Mouse (Mus musculus) left cerebral cortex, postnatal 36 days (tissue): Measurements from ENCODE around the gene Cntfr. TPM values are rescaled to one million over a fixed set of nuclear protein-coding genes. Genes with fewer than 3 reads are reported as not detected.
A peak's percentile ranks its signal among the peaks of the same experiment; 100 is the strongest.
"Not testable (repeated sequence)": the region's sequence is repeated elsewhere in the genome, so short reads cannot be mapped to it uniquely, and the experiment has no call there.

Source experiments
- DNase-seq, 2 experiments: peaks; one replicate each; pipeline ENCODE4 v3.0.0; 2021 to 2022; ENCODE audit warnings: low spot score in 2 of 2, mixed read lengths in 1 of 2
- intact Hi-C: fragments of 180-260 bp; cut with DNase I; formaldehyde crosslinking; loops from one replicate; pipeline ENCODE4 v1.15.1; 2025
- total RNA-seq, 2 experiments: library from RNA; stranded (reverse); gene quantifications; 2 replicates each; pipeline ENCODE4 v1.2.3; 2021

Gene Cntfr
- total RNA-seq = 100 to 1,000 TPM; 106 to 115 TPM

DNA sequence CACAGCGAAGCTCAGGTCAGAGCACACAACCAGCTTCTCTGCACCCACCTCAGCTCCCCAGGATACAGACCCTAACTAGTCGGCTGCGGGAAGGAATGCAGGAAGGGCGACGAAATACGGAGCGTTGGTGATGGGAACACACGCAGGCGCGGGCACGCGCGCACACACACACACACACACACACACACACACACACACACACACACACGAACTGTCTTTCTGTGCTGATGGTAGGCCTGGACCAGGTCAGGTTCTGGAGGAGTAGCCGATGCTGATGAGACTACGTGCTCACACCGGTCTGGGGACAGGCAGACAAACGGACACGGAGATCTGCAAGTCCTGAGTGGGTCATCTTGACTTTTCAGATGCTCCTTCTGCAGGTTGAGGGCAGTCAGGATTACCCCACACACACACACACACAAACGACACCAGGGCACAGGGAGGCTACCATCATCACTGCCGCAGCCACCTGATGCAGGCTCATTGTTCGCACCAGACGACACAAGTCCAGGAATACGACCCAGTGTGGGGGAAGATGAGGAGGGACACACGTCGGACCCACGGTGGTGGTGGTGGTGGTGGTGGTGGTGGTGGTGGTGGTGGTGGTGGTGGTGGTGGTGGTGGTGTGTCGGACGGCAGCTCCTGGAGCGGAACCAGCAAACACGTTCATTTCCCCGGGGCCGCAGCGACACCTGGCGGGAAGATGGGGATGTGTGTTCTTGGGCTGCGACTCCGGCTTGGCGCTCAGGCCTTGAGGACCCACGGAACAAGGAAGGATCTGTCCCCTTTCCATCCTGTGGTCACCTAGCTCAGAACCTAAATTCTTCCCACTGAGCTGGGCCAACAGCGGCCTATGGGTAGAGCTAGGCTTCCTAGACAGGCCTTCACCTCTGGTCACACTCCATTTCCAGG is at the start of gene Cntfr:
TSS of gene Cntfr (minus strand) at position 160 of the 912 bp plus-strand sequence.
- DNase-seq = peak; percentile 80 to 84
- intact Hi-C loops = not testable (repeated sequence)

GRCm38 (mm10) chr4:41745021-41745420 is 48.1 kb upstream of the Cntfr start:
- DNase-seq = no peak
- intact Hi-C loops = no loop called here

DNA sequence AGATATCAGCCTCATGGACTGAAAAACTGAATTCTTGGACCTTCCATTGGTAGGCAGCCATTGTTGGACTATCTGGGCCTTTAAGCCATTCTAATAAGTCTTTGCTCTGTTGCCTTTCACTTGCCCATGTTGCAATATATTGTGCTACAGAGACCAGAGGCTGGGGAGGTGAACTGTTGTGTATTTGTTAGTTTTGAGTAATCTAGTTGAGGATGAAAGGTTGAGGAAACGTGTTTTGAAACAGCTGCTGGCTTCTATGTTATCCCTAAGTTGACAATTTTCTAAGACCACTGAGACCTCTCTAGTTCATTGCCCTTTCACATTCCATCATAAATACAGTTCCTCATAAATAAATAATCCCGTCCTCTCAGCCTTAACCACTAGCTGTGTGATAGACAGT is 47.2 kb upstream of the Cntfr start:
- DNase-seq = no peak
- intact Hi-C loops = no loop called here

- peak; percentile 92 to 93 for DNase-seq
Measured at GRCm38 (mm10) chr4:41741158-41741560, 44.3 kb upstream of the Cntfr start.

GRCm38 (mm10) chr4:41740380-41741157 is 43.7 kb upstream of the Cntfr start:
- peak in 1 of 2 experiments; percentile 83 for DNase-seq
- intact Hi-C loops = loop anchor here (1.0 kb wide), 1 partner anchor 26 kb away; no protein-coding TSS in a partner anchor

More at GRCm38 (mm10) chr4:41741158-41741560, 44.3 kb upstream of the Cntfr start:
- intact Hi-C loops = no loop called here

GRCm38 (mm10) chr4:41739260-41739659 is 42.4 kb upstream of the Cntfr start:
- no peak for DNase-seq
- intact Hi-C loops = no loop called here

DNA sequence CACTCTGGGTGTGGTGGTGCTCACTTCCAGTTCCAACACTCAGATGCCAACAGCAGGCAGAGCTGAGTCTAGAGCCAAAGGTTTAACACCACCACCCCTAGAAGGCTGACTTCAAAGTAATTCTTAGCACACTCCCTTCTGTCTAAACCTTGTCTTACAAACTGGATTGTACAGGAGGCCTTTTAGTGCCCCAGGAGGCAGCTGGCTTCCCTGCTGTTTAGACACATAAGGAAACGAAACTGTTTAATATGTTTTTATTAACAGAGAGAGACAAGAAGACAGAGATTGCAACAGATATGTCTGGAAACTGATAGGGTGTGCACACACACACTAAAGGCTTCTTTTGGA is 41.3 kb upstream of the Cntfr start:
- no peak for DNase-seq
- intact Hi-C loops = no loop called here

DNA sequence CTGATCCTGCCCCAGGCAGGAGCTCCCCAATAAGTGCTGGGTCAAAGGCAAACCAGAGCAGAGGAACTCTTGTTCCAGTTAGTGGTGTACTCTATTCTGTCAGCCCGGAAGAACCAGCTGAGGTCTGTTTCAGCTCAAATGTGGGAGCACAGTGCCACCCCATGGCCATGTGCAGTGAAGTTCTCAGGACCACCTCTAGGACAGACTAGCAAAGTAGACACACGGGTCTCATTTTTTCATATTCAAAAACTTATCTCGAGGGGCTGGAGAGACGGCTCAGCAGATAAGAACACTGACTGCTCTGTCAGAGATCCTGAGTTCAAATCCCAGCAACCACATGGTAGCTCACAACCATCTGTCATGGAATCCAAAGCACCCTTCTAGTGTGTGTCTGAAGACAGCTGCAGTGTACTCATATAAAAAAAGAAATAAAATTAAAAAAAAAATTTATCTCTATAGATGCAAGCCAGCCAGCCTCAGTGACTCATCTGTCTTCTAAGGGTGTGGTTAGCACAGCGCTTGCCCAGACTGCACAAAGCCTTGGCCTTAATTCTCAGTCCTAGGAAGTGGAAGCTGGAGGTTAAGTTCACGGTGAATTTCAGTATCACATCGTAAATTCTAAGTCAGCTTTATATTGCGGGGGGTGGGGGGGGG is 40.8 kb upstream of the Cntfr start:
- intact Hi-C loops = no loop called here
- DNase-seq = peak; percentile 58 to 78

DNA sequence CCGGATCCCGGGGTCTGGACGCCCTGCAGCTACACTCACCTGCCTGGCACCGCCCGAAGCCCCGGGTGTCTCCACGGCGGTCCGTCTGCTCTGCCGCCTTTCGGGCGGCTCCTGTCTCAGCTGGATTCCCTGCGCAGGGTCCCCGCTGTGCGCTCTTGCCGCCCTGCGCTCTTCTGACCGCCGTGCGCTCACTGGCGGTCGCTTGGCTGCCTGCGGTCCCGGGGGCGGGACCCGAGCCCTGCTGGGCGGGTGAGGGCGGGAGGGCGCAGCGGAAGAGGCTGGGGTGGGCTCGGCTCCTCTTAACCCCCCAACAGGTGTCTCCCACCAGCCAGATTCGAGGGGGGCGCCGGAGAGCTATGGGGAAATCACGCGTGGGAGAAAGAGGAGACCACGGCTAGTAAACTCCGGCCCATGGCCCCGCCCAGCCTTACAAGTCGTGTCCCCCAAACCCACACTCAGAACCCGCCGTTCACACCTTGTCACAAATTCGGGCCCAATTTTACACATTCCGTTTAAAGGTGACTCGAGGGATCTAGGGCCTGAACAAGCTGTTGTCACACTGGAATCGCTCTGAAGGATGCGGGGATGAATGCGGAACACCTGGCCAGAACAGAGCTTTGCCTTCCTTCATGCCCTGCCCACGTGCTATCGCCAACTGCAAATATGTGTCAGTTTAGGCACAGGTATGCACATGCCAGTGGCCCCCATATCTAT is 34.3 kb upstream of the Cntfr start, which contains the start of gene Arid3c:
TSS of gene Arid3c (minus strand) at position 91 of the 714 bp plus-strand sequence.
- no peak for DNase-seq
- intact Hi-C loops = no loop called here

GRCm38 (mm10) chr4:41726826-41727621 is 30.1 kb upstream of the Cntfr start:
- peak in 1 of 2 experiments; percentile 39 for DNase-seq
- intact Hi-C loops = no loop called here

DNA sequence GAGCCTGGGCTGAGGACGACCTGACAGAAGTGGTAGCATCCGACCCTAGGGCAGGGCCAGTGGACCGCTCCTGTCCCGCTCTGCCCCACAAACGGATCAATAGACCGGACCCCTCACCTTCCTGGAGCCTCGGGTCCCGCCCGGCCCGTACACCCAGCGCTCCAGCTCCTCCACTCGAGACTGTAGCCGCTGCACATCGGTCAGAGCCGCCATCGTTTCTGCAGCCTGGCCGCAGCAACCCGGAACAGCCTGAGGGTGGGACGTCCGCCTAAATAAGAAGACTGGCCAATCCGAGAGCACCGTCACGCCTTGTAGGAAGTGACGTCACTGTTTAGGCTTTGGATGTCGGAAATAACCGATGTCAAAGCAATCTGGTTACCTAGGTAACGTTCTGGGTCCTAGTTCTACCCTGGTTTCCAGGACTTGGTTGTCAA is 26.0 kb upstream of the Cntfr start, which contains the start of gene Dctn3:
TSS of gene Dctn3 (minus strand) at position 253 of the 434 bp plus-strand sequence.
- DNase-seq = peak; percentile 89 to 91
- intact Hi-C loops = no loop called here

DNA sequence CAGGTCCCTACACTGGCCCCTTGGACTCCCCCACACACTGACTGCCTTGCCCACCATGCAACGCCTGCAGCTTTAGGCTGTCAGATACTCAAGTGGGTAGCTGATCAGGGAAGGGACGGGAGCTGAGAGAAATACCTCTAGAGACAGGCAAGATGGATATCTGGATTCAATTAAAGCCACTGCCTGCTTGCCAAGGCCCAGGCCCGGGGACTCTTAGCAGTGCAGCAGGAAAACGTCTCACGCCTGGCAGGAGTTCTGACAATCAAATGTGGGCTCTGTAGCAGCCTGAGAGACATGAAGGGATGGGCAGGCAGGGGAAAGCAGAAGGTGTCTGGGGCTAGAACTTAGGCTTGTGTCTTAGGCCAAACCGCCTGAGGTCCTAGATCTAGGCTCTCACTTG is 19.9 kb upstream of the Cntfr start:
- DNase-seq = no peak
- intact Hi-C loops = no loop called here

DNA sequence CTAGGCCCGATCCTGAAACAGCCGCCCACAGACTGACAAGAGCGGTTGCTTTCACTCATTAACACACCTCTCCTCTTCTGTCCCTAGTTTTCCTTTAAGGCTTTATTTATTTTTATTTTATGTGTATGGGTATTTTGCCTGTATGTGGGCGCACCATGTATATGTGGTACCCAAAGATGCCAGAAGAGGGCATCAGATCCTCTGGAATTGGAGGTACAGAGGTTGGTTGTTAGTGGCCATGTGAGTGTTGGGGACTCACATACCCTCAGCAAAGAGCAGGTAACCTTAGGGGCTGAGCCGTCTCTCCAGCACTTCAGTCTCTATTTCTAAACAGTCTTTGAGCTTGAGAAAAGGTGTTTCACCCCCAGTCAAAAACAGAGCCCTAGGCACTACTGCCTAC is 18.7 kb upstream of the Cntfr start:
- intact Hi-C loops = no loop called here
- DNase-seq = no peak

DNA sequence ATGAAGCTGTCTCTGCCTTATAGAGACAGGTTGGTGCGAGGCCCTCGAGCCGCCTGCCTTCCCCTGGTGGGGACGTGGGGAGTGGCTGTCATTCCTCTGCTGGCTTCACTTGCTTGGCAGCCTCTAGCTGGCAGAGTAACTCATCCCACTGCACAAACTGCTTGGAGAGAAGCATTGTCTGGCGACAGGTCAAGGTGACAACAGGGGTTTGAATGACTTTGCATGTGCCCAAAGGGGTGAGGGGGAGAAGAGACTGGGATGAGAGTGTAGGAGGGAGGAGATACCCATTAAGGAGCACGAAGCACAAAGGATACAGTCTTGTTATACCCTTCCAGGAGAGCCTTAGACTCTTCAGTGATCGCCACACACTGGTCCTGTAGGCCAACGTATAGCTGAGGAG is 18.2 kb upstream of the Cntfr start:
- no peak for DNase-seq
- intact Hi-C loops = no loop called here

DNA sequence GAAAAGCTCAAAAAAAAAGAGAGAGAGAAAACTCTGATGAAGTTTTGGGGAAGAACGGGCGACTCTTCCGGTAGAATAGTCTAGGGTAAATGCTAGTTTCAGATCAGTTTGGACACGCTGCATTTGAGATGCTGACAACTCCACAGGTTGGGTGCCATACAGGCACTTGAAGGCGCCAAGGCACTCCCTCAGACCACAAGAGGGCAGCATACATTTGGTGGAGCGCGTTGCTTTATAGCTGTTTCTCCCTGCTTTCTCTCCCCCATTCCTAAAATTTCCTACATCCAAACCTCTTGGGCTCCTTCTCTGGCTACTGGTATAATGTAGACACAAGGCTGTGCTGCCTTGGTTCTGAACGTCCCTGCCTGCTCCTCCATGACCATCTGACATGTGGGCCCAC is 17.4 kb upstream of the Cntfr start:
- intact Hi-C loops = loop anchor here (1.0 kb wide), 1 partner anchor 26 kb away; no protein-coding TSS in a partner anchor
- peak; percentile 65 to 72 for DNase-seq

DNA sequence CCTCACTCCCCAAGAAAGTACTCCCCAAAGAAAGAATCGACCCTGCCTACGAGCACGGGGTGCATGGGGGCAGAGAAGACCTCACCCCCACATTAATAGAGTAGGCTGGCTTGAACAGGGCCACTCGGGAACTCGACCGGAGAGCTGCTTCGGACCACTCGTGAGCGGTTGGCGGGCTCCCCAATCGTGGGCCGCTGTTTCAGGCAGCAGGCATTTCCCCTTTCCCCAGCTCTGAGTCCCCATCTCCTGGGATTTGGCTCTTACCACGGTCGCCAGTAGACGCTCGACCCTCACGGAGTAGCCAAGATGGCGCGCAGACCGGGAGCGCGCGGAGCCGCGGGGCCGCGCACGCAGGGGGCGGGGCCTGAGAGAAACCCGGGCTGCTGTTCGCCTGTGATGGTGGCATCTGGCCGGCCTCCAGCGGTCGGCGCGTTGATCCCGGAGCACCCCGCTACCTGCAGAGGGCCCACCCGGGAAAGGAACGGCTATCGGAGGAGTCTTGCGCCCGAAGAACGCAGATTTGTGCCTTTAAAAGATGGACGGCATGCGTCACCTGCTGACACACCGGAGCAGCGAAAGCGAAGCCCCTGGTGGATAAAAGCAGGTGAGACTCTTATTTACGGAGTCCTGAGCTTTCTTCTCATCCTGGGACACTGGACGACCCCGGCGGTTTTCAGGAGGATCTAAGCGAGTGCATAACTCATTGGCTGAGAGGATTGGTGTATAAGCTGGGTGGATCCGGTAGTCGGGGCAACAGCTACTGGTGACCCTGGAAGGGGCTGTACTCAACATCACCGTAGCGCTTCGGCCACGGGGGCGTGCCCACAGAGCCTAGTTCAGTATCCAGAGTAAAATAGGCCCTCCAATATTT is 16.5 kb upstream of the Cntfr start, which contains the start of gene Rpp25l:
TSS of gene Rpp25l (minus strand) at position 338 of the 871 bp plus-strand sequence.
- intact Hi-C loops = loop anchor here (1.0 kb wide), 1 partner anchor 27 kb away; no protein-coding TSS in a partner anchor
- peak; percentile 81 to 86 for DNase-seq
